Mouse (Mus musculus) intestine, embryonic 16.5 days (tissue): Measurements from ENCODE around the gene Wfdc3. TPM values are rescaled to one million over a fixed set of nuclear protein-coding genes. Genes with fewer than 3 reads are reported as not detected.
"Not testable (repeated sequence)": the region's sequence is repeated elsewhere in the genome, so short reads cannot be mapped to it uniquely, and the experiment has no call there.

ENCODE experiments used
- ATAC-seq: fragments of 200-750 bp; cut with Nextera tagmentation; 2 replicates; pipeline ENCODE4 v1.8.0; 2017; ENCODE audit warnings: moderate TSS enrichment, moderate library complexity
- H3K27ac ChIP-seq: fragments of 300-500 bp; sonication (generic); 2 replicates; pipeline ENCODE4 v1.5.1; 2014; ENCODE audit warnings: mild to moderate bottlenecking, low read length
- H3K27me3 ChIP-seq: fragments of 300-500 bp; sonication (generic); replicated peaks from 2 replicates; pipeline ENCODE4 v1.6.1; 2014; ENCODE audit warnings: low read length, control low read depth, mixed read lengths; ENCODE audit not compliant: control insufficient read depth, insufficient read depth
- H3K36me3 ChIP-seq: fragments of 300-500 bp; sonication (generic); 2 replicates; pipeline ENCODE4 v1.6.1; 2014; ENCODE audit warnings: low read length, control low read depth; ENCODE audit not compliant: control insufficient read depth, insufficient read depth
- H3K4me1 ChIP-seq: fragments of 300-500 bp; sonication (generic); 2 replicates; pipeline ENCODE4 v1.6.1; 2014; ENCODE audit warnings: low read length, control low read depth, mixed read lengths; ENCODE audit not compliant: control insufficient read depth, insufficient read depth
- H3K4me2 ChIP-seq: fragments of 300-500 bp; sonication (generic); 2 replicates; pipeline ENCODE4 v1.6.1; 2014; ENCODE audit warnings: low read depth, low read length, control low read depth
- H3K4me3 ChIP-seq: fragments of 300-500 bp; sonication (generic); 2 replicates; pipeline ENCODE4 v1.5.1; 2014; ENCODE audit warnings: mild to moderate bottlenecking, low read length
- H3K9ac ChIP-seq: fragments of 300-500 bp; sonication (generic); 2 replicates; pipeline ENCODE4 v1.6.1; 2014; ENCODE audit warnings: low read depth, low read length
- H3K9me3 ChIP-seq: fragments of 300-500 bp; sonication (generic); 2 replicates; pipeline ENCODE4 v1.6.1; 2016; ENCODE audit warnings: low read length, control low read depth; ENCODE audit not compliant: control insufficient read depth
- WGBS: fragments of 180-500 bp; shearing (Covaris S2); extraction: QIAGEN DNeasy Blood & Tissue Kit; methylation state at CpG from one replicate; pipeline ENCODE4 v1.1.7; 2014; 5-methylcytosine and 5-hydroxymethylcytosine counted together
- polyA plus RNA-seq: library from polyadenylated mRNA; unstranded; fragments of >200 nt; fragmentation: Nextera tagmentation; extraction: Ambion mirVana; gene quantifications from 2 replicates; pipeline ENCODE4 v1.2.1, GENCODE M21; 2015

The Wfdc3 gene
- polyA plus RNA-seq, 1 experiment from 2014 or later, result 1.8 TPM

GRCm38 (mm10) chr2:164734839-164735238 is 10.9 kb downstream of the Wfdc3 start:
- ATAC-seq, result 0 out of 2 replicates have a peak, but pooled peaks have one; percentile 18
- Histone ChIP-seq H3K4me1 (peaks cover 26% of the 10 kb centered on the region), H3K9ac (no peak overlapping the region), H3K27ac (peak overlapping the region; percentile 51), H3K27me3 (no peaks in the 10 kb centered on the region), H3K4me2 (no peak overlapping the region), H3K36me3 (no peaks in the 10 kb centered on the region), H3K9me3 (no peaks in the 10 kb centered on the region), H3K4me3 (no peak overlapping the region)
- 67% methylated on average over 5 of the region's 5 CpGs for WGBS

DNA sequence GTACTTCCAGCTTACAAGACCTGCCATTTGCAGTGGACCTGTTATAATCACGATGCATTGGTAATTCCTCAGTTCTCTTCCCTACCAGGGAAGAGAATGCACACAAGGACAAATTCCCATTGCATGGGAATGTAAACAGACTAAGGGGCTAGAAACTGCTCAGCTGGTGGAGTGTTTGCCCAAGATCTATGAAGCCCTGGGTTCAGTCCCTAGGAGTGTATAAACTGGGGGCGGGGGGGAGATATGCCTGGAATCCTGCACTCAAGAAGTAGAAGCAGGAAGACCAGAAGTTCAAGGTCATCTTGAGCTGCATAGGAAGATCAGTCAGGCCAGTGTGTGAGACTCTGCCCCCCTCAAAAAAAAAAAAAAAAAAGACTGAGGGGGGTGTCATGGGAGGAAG is 12.5 kb downstream of the Wfdc3 start:
- Histone ChIP-seq H3K4me2 (no peak overlapping the region), H3K27me3 (no peaks in the 10 kb centered on the region), H3K36me3 (no peaks in the 10 kb centered on the region), H3K27ac (no peak overlapping the region), H3K9me3 (no peaks in the 10 kb centered on the region), H3K9ac (no peak overlapping the region), H3K4me3 (no peak overlapping the region), H3K4me1 (peaks cover 26% of the 10 kb centered on the region)
- no peak for ATAC-seq
- WGBS, result 56% methylated on average over 2 of the region's 2 CpGs

DNA sequence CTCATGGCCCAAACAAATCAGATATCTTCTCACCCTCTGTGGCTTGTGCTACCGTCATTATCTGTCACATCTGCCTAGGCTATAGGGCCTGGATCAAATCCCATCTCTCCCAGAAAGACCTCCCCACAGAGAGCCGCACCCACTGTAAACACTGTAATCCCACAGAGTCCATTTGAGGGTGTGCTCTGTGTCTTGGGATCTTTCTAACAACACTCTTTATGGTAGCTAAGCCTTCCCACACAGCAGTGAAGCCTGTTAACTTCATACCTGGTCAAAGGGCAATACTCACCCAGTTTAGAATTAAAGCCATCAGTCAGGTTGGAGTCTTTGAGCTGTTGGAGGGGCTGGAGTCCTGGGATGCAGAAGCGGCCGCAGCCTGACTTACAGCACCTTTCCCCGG is 14.0 kb downstream of the Wfdc3 start:
- H3K9ac ChIP-seq, result no peak overlapping the region
- H3K4me1 ChIP-seq, result peaks cover 21% of the 10 kb centered on the region
- no peaks in the 10 kb centered on the region for H3K36me3 ChIP-seq
- 38% methylated on average over 5 of the region's 5 CpGs for WGBS
- H3K27me3 ChIP-seq, result no peaks in the 10 kb centered on the region
- no peak overlapping the region for H3K4me2 ChIP-seq
- peak; percentile 85 for ATAC-seq
- peak overlapping the region; percentile 13 for H3K27ac ChIP-seq
- no peaks in the 10 kb centered on the region for H3K9me3 ChIP-seq
- H3K4me3 ChIP-seq, result no peak overlapping the region

- Histone ChIP-seq H3K27me3 (no peaks in the 10 kb centered on the region), H3K4me3 (no peak overlapping the region), H3K27ac (no peak overlapping the region), H3K36me3 (no peaks in the 10 kb centered on the region), H3K9ac (no peak overlapping the region), H3K9me3 (no peaks in the 10 kb centered on the region; the same call in 1 of the 2 replicates), H3K4me1 (peaks cover 4% of the 10 kb centered on the region; the same call in 1 of the 2 replicates), H3K4me2 (no peak overlapping the region)
- peak; percentile 85 for ATAC-seq
- 25% methylated on average over 6 of the region's 6 CpGs for WGBS
Measured at GRCm38 (mm10) chr2:164725895-164726619, 19.7 kb downstream of the Wfdc3 start.

- no peak overlapping the region for H3K9ac ChIP-seq
- no peak for ATAC-seq
- WGBS, result 63% methylated on average over 4 of the region's 4 CpGs
Measured at GRCm38 (mm10) chr2:164723276-164723675, 22.5 kb downstream of the Wfdc3 start.

DNA sequence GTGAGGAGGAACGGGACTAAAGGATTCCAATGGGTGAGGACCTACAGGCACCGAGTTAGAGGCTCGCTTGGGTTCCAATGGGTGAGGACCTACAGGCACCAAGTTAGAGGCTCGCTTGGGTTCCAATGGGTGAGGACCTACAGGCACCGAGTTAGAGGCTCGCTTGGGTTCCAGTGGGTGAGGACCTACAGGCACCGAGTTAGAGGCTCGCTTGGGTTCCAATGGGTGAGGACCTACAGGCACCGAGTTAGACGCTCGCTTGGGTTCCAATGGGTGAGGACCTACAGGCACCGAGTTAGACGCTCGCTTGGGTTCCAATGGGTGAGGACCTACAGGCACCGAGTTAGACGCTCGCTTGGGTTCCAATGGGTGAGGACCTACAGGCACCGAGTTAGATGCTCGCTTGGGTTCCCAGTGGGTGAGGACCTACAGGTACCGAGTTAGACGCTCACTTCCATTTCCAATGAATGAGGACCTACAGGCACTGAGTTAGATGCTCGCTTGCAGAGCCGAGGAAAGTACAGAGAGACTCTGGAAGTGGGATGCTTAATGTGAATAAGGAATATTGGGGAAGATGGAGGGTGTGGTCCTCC is 29.4 kb downstream of the Wfdc3 start:
- H3K4me1 ChIP-seq, ATAC-seq, H3K9me3 ChIP-seq, H3K9ac ChIP-seq, H3K36me3 ChIP-seq, H3K27me3 ChIP-seq, H3K4me3 ChIP-seq, H3K4me2 ChIP-seq, H3K27ac ChIP-seq: not testable (repeated sequence)
- WGBS, result 91% methylated on average over 20 of the region's 23 CpGs

More at GRCm38 (mm10) chr2:164723276-164723675, 22.5 kb downstream of the Wfdc3 start:
- Histone ChIP-seq H3K9me3 (no peaks in the 10 kb centered on the region; the same call in 1 of the 2 replicates), H3K27ac (no peak overlapping the region), H3K4me1 (peaks cover 4% of the 10 kb centered on the region; the same call in 1 of the 2 replicates), H3K27me3 (no peaks in the 10 kb centered on the region), H3K36me3 (no peaks in the 10 kb centered on the region), H3K4me3 (no peak overlapping the region), H3K4me2 (no peak overlapping the region)

DNA sequence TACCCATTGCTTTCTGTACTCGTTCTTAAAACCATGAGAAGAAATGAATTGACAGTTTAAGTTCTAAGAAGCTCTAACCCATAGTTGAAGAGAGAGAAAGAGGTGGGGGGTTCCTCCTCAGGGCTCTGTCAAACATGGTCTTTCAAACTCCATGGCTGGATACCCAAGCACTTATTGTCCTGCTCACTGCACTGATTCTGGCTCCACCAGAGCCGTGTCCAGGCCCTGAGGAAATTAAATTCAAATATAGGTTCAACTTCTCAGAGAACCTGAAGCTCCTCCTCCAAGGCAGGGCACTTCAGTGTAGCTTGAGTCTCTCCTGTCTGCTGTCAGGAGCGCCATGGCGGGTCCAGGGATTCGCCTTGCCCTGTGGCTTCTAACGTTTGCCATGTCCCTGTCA is 30.7 kb downstream of the Wfdc3 start, which contains the start of gene Spint5:
Spint5 (plus strand) TSS at position 301 of the 400 bp plus-strand sequence.
- Histone ChIP-seq H3K4me2 (no peak within 1 kb of the TSS), H3K27ac (no peak within 1 kb of the TSS), H3K9ac (no peak within 1 kb of the TSS), H3K4me3 (no peak within 1 kb of the TSS), H3K4me1 (no peaks in the 10 kb centered on the region), H3K9me3 (no peaks in the 10 kb centered on the region), H3K36me3 (no peaks in the 10 kb centered on the region), H3K27me3 (no peaks in the 10 kb centered on the region)
- ATAC-seq, result no peak
- 81% methylated on average over 6 of the region's 6 CpGs for WGBS

- no peak for ATAC-seq
- WGBS, result 87% methylated on average over 14 of the region's 14 CpGs
- Histone ChIP-seq H3K27ac (0 out of 2 replicates have a peak overlapping the region, but pooled peaks have one; percentile 19), H3K9me3 (no peaks in the 10 kb centered on the region), H3K9ac (no peak overlapping the region), H3K4me3 (no peak overlapping the region), H3K4me2 (no peak overlapping the region), H3K4me1 (no peaks in the 10 kb centered on the region), H3K36me3 (no peaks in the 10 kb centered on the region), H3K27me3 (no peaks in the 10 kb centered on the region)
Measured at GRCm38 (mm10) chr2:164705991-164706390, 39.7 kb downstream of the Wfdc3 start.

- 74% methylated on average over 6 of the region's 6 CpGs for WGBS
- H3K9me3 ChIP-seq, result no peaks in the 10 kb centered on the region
- H3K36me3 ChIP-seq, result no peaks in the 10 kb centered on the region
- peak overlapping the region; percentile 48; the same call in 1 of the 2 replicates for H3K9ac ChIP-seq
- H3K27ac ChIP-seq, result peak overlapping the region; percentile 65; the same call in 1 of the 2 replicates
- peak; percentile 95 for ATAC-seq
- no peaks in the 10 kb centered on the region for H3K27me3 ChIP-seq
- H3K4me2 ChIP-seq, result no peak overlapping the region
- H3K4me3 ChIP-seq, result no peak overlapping the region
- H3K4me1 ChIP-seq, result peaks cover 3% of the 10 kb centered on the region; the same call in 1 of the 2 replicates
Measured at GRCm38 (mm10) chr2:164705328-164705727, 40.4 kb downstream of the Wfdc3 start.
